Mouse (Mus musculus): ENCODE data around the gene Nus1.

The Nus1 gene

GRCm38 (mm10) chr10:52417299-52417997 is at the start of gene Nus1:
TSS of gene Nus1 (plus strand) at chr10:52417547.
- DNase-seq: peak; percentile 97 to 98

GRCm38 (mm10) chr10:52368376-52368775 is 49.0 kb upstream of the Nus1 start:
- no peak for DNase-seq

GRCm38 (mm10) chr10:52373834-52374233 is 43.5 kb upstream of the Nus1 start:
- no peak for DNase-seq

- peak in 1 of 2 experiments; percentile 69 for DNase-seq
Observed at GRCm38 (mm10) chr10:52374651-52375050, 42.7 kb upstream of the Nus1 start.

GRCm38 (mm10) chr10:52376422-52376821 is 40.9 kb upstream of the Nus1 start:
- no peak for DNase-seq

- DNase-seq: no peak
Observed at GRCm38 (mm10) chr10:52377813-52378212, 39.5 kb upstream of the Nus1 start.

- peak in 1 of 2 experiments; percentile 34 for DNase-seq
Observed at GRCm38 (mm10) chr10:52381321-52381801, 36.0 kb upstream of the Nus1 start.

- DNase-seq: peak; percentile 99
Observed at GRCm38 (mm10) chr10:52381845-52382591, 35.3 kb upstream of the Nus1 start, which contains the start of gene Gopc. TSS of gene Gopc (minus strand) at chr10:52382124.

- DNase-seq: peak in 1 of 2 experiments; percentile 35
Observed at GRCm38 (mm10) chr10:52383022-52383421, 34.3 kb upstream of the Nus1 start.

- DNase-seq: no peak
Observed at GRCm38 (mm10) chr10:52383522-52383921, 33.8 kb upstream of the Nus1 start.

- peak; percentile 69 to 78 for DNase-seq
Observed at GRCm38 (mm10) chr10:52384823-52385610, 32.3 kb upstream of the Nus1 start.

- no peak for DNase-seq
Observed at GRCm38 (mm10) chr10:52387192-52387591, 30.2 kb upstream of the Nus1 start.

GRCm38 (mm10) chr10:52388922-52389430 is 28.4 kb upstream of the Nus1 start, which contains the start of gene Nepn:
TSS of gene Nepn (plus strand) at chr10:52388972.
- DNase-seq: no peak

GRCm38 (mm10) chr10:52389438-52389837 is 27.9 kb upstream of the Nus1 start:
- DNase-seq: no peak

- DNase-seq: no peak
Observed at GRCm38 (mm10) chr10:52391208-52391607, 26.1 kb upstream of the Nus1 start.

GRCm38 (mm10) chr10:52396647-52397046 is 20.7 kb upstream of the Nus1 start:
- peak; percentile 42 to 84 for DNase-seq

- DNase-seq: no peak
Observed at GRCm38 (mm10) chr10:52398715-52399114, 18.6 kb upstream of the Nus1 start.

- DNase-seq: no peak
Observed at GRCm38 (mm10) chr10:52399722-52400121, 17.6 kb upstream of the Nus1 start.

GRCm38 (mm10) chr10:52405160-52405559 is 12.2 kb upstream of the Nus1 start:
- no peak for DNase-seq

GRCm38 (mm10) chr10:52407526-52407925 is 9.8 kb upstream of the Nus1 start:
- DNase-seq: peak; percentile 31 to 57

- DNase-seq: no peak
Observed at GRCm38 (mm10) chr10:52415020-52415419, 2.3 kb upstream of the Nus1 start.

GRCm38 (mm10) chr10:52416458-52416857 is 889 bp upstream of the Nus1 start:
- no peak for DNase-seq
